Mouse (Mus musculus) embryonic facial prominence, embryonic 13.5 days (tissue): ENCODE measurements around the gene Mgat5. TPM values are rescaled to one million over a fixed set of nuclear protein-coding genes. Genes with fewer than 3 reads are reported as not detected.

ENCODE experiments used
- ATAC-seq: fragments of 200-750 bp; cut with Nextera tagmentation; 2 replicates; pipeline ENCODE4 v1.8.0; 2017; ENCODE audit warnings: low read depth; ENCODE audit not compliant: insufficient number of reproducible peaks, insufficient read depth, low FRiP score, low TSS enrichment
- H3K27ac ChIP-seq: fragments of 300-500 bp; sonication (generic); 2 replicates; pipeline ENCODE4 v1.5.1; 2015; ENCODE audit warnings: moderate library complexity, mild to moderate bottlenecking, inconsistent platforms
- H3K27me3 ChIP-seq: fragments of 300-500 bp; sonication (generic); 2 replicates; pipeline ENCODE4 v1.6.1; 2015; ENCODE audit warnings: mild to moderate bottlenecking, inconsistent platforms
- H3K36me3 ChIP-seq: fragments of 300-500 bp; sonication (generic); 2 replicates; pipeline ENCODE4 v1.6.1; 2015; ENCODE audit warnings: mild to moderate bottlenecking, inconsistent platforms
- H3K4me1 ChIP-seq: fragments of 300-500 bp; sonication (generic); 2 replicates; pipeline ENCODE4 v1.6.1; 2015; ENCODE audit warnings: inconsistent platforms
- H3K4me2 ChIP-seq: fragments of 300-500 bp; sonication (generic); 2 replicates; pipeline ENCODE4 v1.6.1; 2015; ENCODE audit warnings: moderate library complexity, mild to moderate bottlenecking, inconsistent platforms
- H3K4me3 ChIP-seq: fragments of 300-500 bp; sonication (generic); 2 replicates; pipeline ENCODE4 v1.5.1; 2015; ENCODE audit warnings: mild to moderate bottlenecking, inconsistent platforms
- H3K9ac ChIP-seq: fragments of 300-500 bp; sonication (generic); 2 replicates; pipeline ENCODE4 v1.6.1; 2015; ENCODE audit warnings: mild to moderate bottlenecking, inconsistent platforms
- H3K9me3 ChIP-seq: fragments of 300-500 bp; sonication (generic); 2 replicates; pipeline ENCODE4 v1.6.1; 2016; ENCODE audit warnings: inconsistent platforms
- WGBS: fragments of 180-500 bp; shearing (Covaris S2); methylation state at CpG from one replicate; pipeline ENCODE4 v1.1.7; 2015; ENCODE audit warnings: mixed read lengths; 5-methylcytosine and 5-hydroxymethylcytosine counted together
- polyA plus RNA-seq: library from polyadenylated mRNA; unstranded; fragments of >200 nt; fragmentation: Nextera tagmentation; extraction: Ambion mirVana; gene quantifications from 2 replicates; pipeline ENCODE4 v1.2.1, GENCODE M21; 2015

The Mgat5 gene
- polyA plus RNA-seq, 1 experiment from 2014 or later, result 7.0 TPM

- H3K36me3 ChIP-seq, result 0 out of 2 replicates have a peak, but pooled peaks cover 4% of the 10 kb centered on the region
- no peak overlapping the region for H3K9ac ChIP-seq
- no peak overlapping the region for H3K4me3 ChIP-seq
- ATAC-seq, result no peak
- H3K4me2 ChIP-seq, result no peak overlapping the region
- 55% methylated on average over 9 of the region's 9 CpGs for WGBS
- H3K4me1 ChIP-seq, result peaks cover 11% of the 10 kb centered on the region
- no peaks in the 10 kb centered on the region for H3K9me3 ChIP-seq
- H3K27me3 ChIP-seq, result no peaks in the 10 kb centered on the region
- H3K27ac ChIP-seq, result no peak overlapping the region
Measured at GRCm38 (mm10) chr1:127290879-127291278, 86.1 kb downstream of the Mgat5 start.

- Histone ChIP-seq H3K36me3 (0 out of 2 replicates have a peak, but pooled peaks cover 2% of the 10 kb centered on the region), H3K27me3 (no peaks in the 10 kb centered on the region), H3K4me2 (no peak overlapping the region), H3K4me3 (no peak overlapping the region), H3K9ac (no peak overlapping the region), H3K9me3 (no peaks in the 10 kb centered on the region), H3K27ac (no peak overlapping the region), H3K4me1 (peaks cover 11% of the 10 kb centered on the region)
- no peak for ATAC-seq
Measured at GRCm38 (mm10) chr1:127291721-127292120, 86.9 kb downstream of the Mgat5 start.

- Histone ChIP-seq H3K4me1 (peaks cover 11% of the 10 kb centered on the region), H3K4me3 (no peak overlapping the region), H3K27me3 (no peaks in the 10 kb centered on the region), H3K9ac (no peak overlapping the region), H3K27ac (no peak overlapping the region), H3K36me3 (no peaks in the 10 kb centered on the region), H3K9me3 (no peaks in the 10 kb centered on the region), H3K4me2 (no peak overlapping the region)
- no peak for ATAC-seq
- 70% methylated on average over 5 of the region's 5 CpGs for WGBS
Measured at GRCm38 (mm10) chr1:127293286-127293685, 88.5 kb downstream of the Mgat5 start.

- Histone ChIP-seq H3K4me3 (no peak overlapping the region), H3K36me3 (no peaks in the 10 kb centered on the region), H3K27ac (no peak overlapping the region), H3K27me3 (no peaks in the 10 kb centered on the region), H3K9ac (no peak overlapping the region), H3K4me2 (no peak overlapping the region), H3K9me3 (no peaks in the 10 kb centered on the region), H3K4me1 (0 out of 2 replicates have a peak, but pooled peaks cover 2% of the 10 kb centered on the region)
- 83% methylated on average over 3 of the region's 3 CpGs for WGBS
- no peak for ATAC-seq
Measured at GRCm38 (mm10) chr1:127296815-127297214, 92.0 kb downstream of the Mgat5 start.

- ATAC-seq, result no peak
- Histone ChIP-seq H3K27ac (no peak overlapping the region), H3K4me2 (no peak overlapping the region), H3K4me1 (no peaks in the 10 kb centered on the region), H3K27me3 (no peaks in the 10 kb centered on the region), H3K36me3 (no peaks in the 10 kb centered on the region), H3K4me3 (no peak overlapping the region), H3K9me3 (no peaks in the 10 kb centered on the region), H3K9ac (no peak overlapping the region)
- 84% methylated on average over 1 of the region's 1 CpGs for WGBS
Measured at GRCm38 (mm10) chr1:127299774-127300173, 95.0 kb downstream of the Mgat5 start.

GRCm38 (mm10) chr1:127301038-127301437 lies 96.2 kb downstream of the Mgat5 start:
- H3K4me3 ChIP-seq, result no peak overlapping the region
- no peak for ATAC-seq

GRCm38 (mm10) chr1:127302620-127303019 lies 97.8 kb downstream of the Mgat5 start:
- no peak overlapping the region for H3K4me2 ChIP-seq
- no peaks in the 10 kb centered on the region for H3K4me1 ChIP-seq
- no peak for ATAC-seq
- no peaks in the 10 kb centered on the region for H3K27me3 ChIP-seq
- H3K9me3 ChIP-seq, result no peaks in the 10 kb centered on the region
- peaks cover 9% of the 10 kb centered on the region; the same call in 1 of the 2 replicates for H3K36me3 ChIP-seq
- 91% methylated on average over 2 of the region's 2 CpGs for WGBS
- no peak overlapping the region for H3K9ac ChIP-seq
- no peak overlapping the region for H3K27ac ChIP-seq
- no peak overlapping the region for H3K4me3 ChIP-seq

More at GRCm38 (mm10) chr1:127301038-127301437, 96.2 kb downstream of the Mgat5 start:
- Histone ChIP-seq H3K27me3 (no peaks in the 10 kb centered on the region), H3K9me3 (no peaks in the 10 kb centered on the region), H3K4me1 (no peaks in the 10 kb centered on the region), H3K4me2 (no peak overlapping the region), H3K9ac (no peak overlapping the region), H3K27ac (no peak overlapping the region), H3K36me3 (no peaks in the 10 kb centered on the region)
- WGBS, result 84% methylated on average over 6 of the region's 6 CpGs

- Histone ChIP-seq H3K4me3 (no peak overlapping the region), H3K9ac (no peak overlapping the region), H3K4me1 (no peaks in the 10 kb centered on the region), H3K4me2 (no peak overlapping the region), H3K9me3 (no peaks in the 10 kb centered on the region), H3K36me3 (peaks cover 15% of the 10 kb centered on the region), H3K27ac (no peak overlapping the region), H3K27me3 (no peaks in the 10 kb centered on the region)
- no peak for ATAC-seq
- 90% methylated on average over 5 of the region's 5 CpGs for WGBS
Measured at GRCm38 (mm10) chr1:127303791-127304190, 99.0 kb downstream of the Mgat5 start.

- Histone ChIP-seq H3K36me3 (peaks cover 15% of the 10 kb centered on the region), H3K27ac (no peak overlapping the region), H3K27me3 (no peaks in the 10 kb centered on the region), H3K4me3 (no peak overlapping the region), H3K9me3 (no peaks in the 10 kb centered on the region), H3K4me1 (no peaks in the 10 kb centered on the region), H3K9ac (no peak overlapping the region), H3K4me2 (no peak overlapping the region)
- no peak for ATAC-seq
- WGBS, result 85% methylated on average over 2 of the region's 2 CpGs
Measured at GRCm38 (mm10) chr1:127304281-127304680, 99.5 kb downstream of the Mgat5 start.

GRCm38 (mm10) chr1:127305582-127305981 lies 100.8 kb downstream of the Mgat5 start:
- H3K27ac ChIP-seq, result no peak overlapping the region
- H3K9ac ChIP-seq, result no peak overlapping the region
- H3K4me1 ChIP-seq, result no peaks in the 10 kb centered on the region
- no peak overlapping the region for H3K4me3 ChIP-seq
- 87% methylated on average over 2 of the region's 2 CpGs for WGBS
- no peak overlapping the region for H3K4me2 ChIP-seq
- ATAC-seq, result no peak
- no peaks in the 10 kb centered on the region for H3K9me3 ChIP-seq
- H3K27me3 ChIP-seq, result no peaks in the 10 kb centered on the region
- H3K36me3 ChIP-seq, result peaks cover 15% of the 10 kb centered on the region

- Histone ChIP-seq H3K27ac (no peak overlapping the region), H3K4me2 (no peak overlapping the region), H3K4me3 (no peak overlapping the region), H3K27me3 (no peaks in the 10 kb centered on the region), H3K36me3 (peaks cover 15% of the 10 kb centered on the region), H3K4me1 (no peaks in the 10 kb centered on the region), H3K9me3 (no peaks in the 10 kb centered on the region), H3K9ac (no peak overlapping the region)
- no peak for ATAC-seq
- 79% methylated on average over 20 of the region's 20 CpGs for WGBS
Measured at GRCm38 (mm10) chr1:127306024-127306771, 101.4 kb downstream of the Mgat5 start.

GRCm38 (mm10) chr1:127307361-127307760 lies 102.5 kb downstream of the Mgat5 start:
- no peak overlapping the region for H3K9ac ChIP-seq
- ATAC-seq, result no peak
- 83% methylated on average over 4 of the region's 4 CpGs for WGBS
- no peaks in the 10 kb centered on the region for H3K27me3 ChIP-seq
- no peak overlapping the region for H3K4me2 ChIP-seq
- H3K9me3 ChIP-seq, result no peaks in the 10 kb centered on the region
- no peak overlapping the region for H3K4me3 ChIP-seq
- no peak overlapping the region for H3K27ac ChIP-seq
- H3K4me1 ChIP-seq, result no peaks in the 10 kb centered on the region; the same call in 1 of the 2 replicates
- H3K36me3 ChIP-seq, result peaks cover 15% of the 10 kb centered on the region
